Mouse (Mus musculus): Measurements from ENCODE around the gene Rnf8.

DNA sequence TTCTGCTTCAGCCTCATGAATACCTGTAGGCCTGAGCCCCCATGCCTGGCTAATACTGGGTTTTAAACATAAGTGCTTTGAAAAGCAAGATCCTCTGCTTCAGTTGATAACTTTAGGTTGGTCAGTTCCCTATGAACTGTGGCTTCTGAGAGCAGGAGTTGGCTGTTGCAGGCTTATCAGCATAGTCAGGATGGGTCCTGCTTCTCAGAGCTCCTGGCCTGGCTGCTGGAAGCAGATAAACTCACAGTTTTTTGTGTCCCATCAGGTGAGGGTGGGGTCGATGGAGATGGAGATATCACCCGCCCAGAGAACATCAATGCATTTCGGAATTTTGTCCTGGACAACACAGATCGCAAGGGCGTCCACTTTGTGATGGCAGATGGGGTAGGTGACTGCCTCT lies 72.2 kb downstream of the Rnf8 start:
- TF ChIP-seq CTCF (IDR thresholded peaks at IDR 0.05; ENCODE audit: control insufficient read depth, insufficient read depth, insufficient replicate concordance, low read depth, low read length) (no peak), POLR2A (IDR thresholded peaks at IDR 0.05; ENCODE audit: control insufficient read depth, low read depth, low read length) (no peak)
